Mouse (Mus musculus) intestine, embryonic 14.5 days (tissue): ENCODE data around the gene Tmem171. TPM values are rescaled to one million over a fixed set of nuclear protein-coding genes. Genes with fewer than 3 reads are reported as not detected.

Source experiments
- ATAC-seq: fragments of 200-750 bp; cut with Nextera tagmentation; replicated peaks from 2 replicates; pipeline ENCODE4 v1.8.0; 2017; ENCODE audit warnings: low read depth, moderate number of reproducible peaks, moderate TSS enrichment, moderate library complexity; ENCODE audit not compliant: low FRiP score, low TSS enrichment
- DNase-seq: peaks from one replicate; pipeline ENCODE4 v3.0.0-alpha.2; 2018; ENCODE audit warnings: low spot score
- H3K27ac ChIP-seq: fragments of 300-500 bp; sonication (generic); 2 replicates; pipeline ENCODE4 v1.5.1; 2014; ENCODE audit warnings: low read depth, mild to moderate bottlenecking, control low read depth
- H3K27me3 ChIP-seq: fragments of 300-500 bp; sonication (generic); replicated peaks from 2 replicates; pipeline ENCODE4 v1.6.1; 2014; ENCODE audit warnings: low read length, control low read depth; ENCODE audit not compliant: control insufficient read depth, insufficient read depth
- H3K36me3 ChIP-seq: fragments of 300-500 bp; sonication (generic); 2 replicates; pipeline ENCODE4 v1.6.1; 2014; ENCODE audit warnings: low read length, control low read depth; ENCODE audit not compliant: control insufficient read depth, insufficient read depth
- H3K4me1 ChIP-seq: fragments of 300-500 bp; sonication (generic); replicated peaks from 2 replicates; pipeline ENCODE4 v1.6.1; 2014; ENCODE audit warnings: low read length, control low read depth, mixed read lengths; ENCODE audit not compliant: control insufficient read depth, insufficient read depth
- H3K4me2 ChIP-seq: fragments of 300-500 bp; sonication (generic); 2 replicates; pipeline ENCODE4 v1.6.1; 2014; ENCODE audit warnings: low read length
- H3K4me3 ChIP-seq: fragments of 300-500 bp; sonication (generic); 2 replicates; pipeline ENCODE4 v1.5.1; 2014; ENCODE audit warnings: low read depth, low read length, control low read depth, mixed read lengths
- H3K9ac ChIP-seq: fragments of 300-500 bp; sonication (generic); 2 replicates; pipeline ENCODE4 v1.6.1; 2014; ENCODE audit warnings: mild to moderate bottlenecking, low read length
- H3K9me3 ChIP-seq: fragments of 300-500 bp; sonication (generic); 2 replicates; pipeline ENCODE4 v1.6.1; 2016; ENCODE audit warnings: low read length, control low read depth; ENCODE audit not compliant: control insufficient read depth
- WGBS: fragments of 180-500 bp; shearing (Covaris S2); extraction: QIAGEN DNeasy Blood & Tissue Kit; methylation state at CpG from one replicate; pipeline ENCODE4 v1.1.7; 2014; 5-methylcytosine and 5-hydroxymethylcytosine counted together
- polyA plus RNA-seq: library from polyadenylated mRNA; unstranded; fragments of >200 nt; fragmentation: Nextera tagmentation; extraction: Ambion mirVana; gene quantifications from 2 replicates; pipeline ENCODE4 v1.2.1, GENCODE M21; 2014

Tmem171 gene
- polyA plus RNA-seq, 1 experiment from 2014 or later = 18.1 TPM

DNA sequence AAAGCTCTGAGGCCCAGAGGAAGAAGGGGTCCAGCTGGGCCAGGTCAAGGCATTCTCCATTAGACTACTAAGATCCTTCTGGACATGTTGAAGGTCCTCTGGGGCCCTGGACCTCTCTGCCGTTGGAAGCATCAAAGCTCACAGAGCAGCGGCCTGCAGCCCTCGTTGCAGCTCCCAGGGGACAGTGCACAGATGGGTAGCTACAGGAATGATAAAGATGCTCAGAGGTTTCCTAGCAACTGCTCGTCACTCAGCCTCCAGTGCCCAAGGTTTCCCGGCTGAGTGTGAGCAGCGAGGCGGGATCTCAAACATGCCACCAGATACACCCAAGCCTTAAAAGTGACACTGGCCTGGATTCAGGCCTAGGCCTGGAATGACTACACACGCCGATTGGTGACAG lies 6.7 kb downstream of the Tmem171 start:
- Histone ChIP-seq H3K4me2 (no peak overlapping the region), H3K9ac (no peak overlapping the region), H3K27ac (no peak overlapping the region), H3K4me3 (no peak overlapping the region), H3K27me3 (no peaks in the 10 kb centered on the region), H3K9me3 (no peaks in the 10 kb centered on the region), H3K4me1 (no peaks in the 10 kb centered on the region; the same call in 1 of the 2 replicates), H3K36me3 (no peaks in the 10 kb centered on the region)
- ATAC-seq = no peak
- 67% methylated on average over 9 of the region's 9 CpGs for WGBS
- peak; percentile 40 for DNase-seq

- Histone ChIP-seq H3K36me3 (no peaks in the 10 kb centered on the region), H3K4me1 (peaks cover 8% of the 10 kb centered on the region), H3K4me3 (no peak overlapping the region), H3K9ac (no peak overlapping the region), H3K27ac (peak overlapping the region; percentile 77), H3K9me3 (no peaks in the 10 kb centered on the region), H3K27me3 (no peaks in the 10 kb centered on the region), H3K4me2 (no peak overlapping the region)
- DNase-seq (peak; percentile 51), ATAC-seq (peak; percentile 18)
- whole genome bisulfite sequencing = 53% methylated on average over 9 of the region's 9 CpGs
Measured at GRCm38 (mm10) chr13:98684144-98684900, 10.3 kb downstream of the Tmem171 start.

DNA sequence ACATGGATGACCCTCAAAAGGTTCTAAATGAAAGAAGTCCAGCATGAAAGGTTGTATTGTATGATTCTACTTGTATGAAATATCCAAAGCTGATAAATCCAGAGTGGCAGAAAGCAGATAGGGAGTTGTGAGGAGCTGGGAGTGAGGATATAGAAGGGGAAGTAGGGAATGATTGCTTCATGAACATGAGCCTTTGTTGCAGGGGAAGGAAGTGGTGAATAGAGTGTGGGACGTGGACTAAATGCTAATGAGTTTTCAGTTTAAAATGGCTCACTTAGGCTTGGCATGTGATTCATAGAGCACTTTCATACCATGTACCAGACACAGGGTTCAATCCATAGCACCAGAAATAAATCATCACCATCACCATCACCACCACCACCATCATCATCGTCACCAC lies 11.2 kb downstream of the Tmem171 start:
- DNase-seq (no peak), ATAC-seq (no peak)
- WGBS = 88% methylated on average over 2 of the region's 2 CpGs
- Histone ChIP-seq H3K9ac (no peak overlapping the region), H3K27me3 (no peaks in the 10 kb centered on the region), H3K9me3 (no peaks in the 10 kb centered on the region), H3K27ac (no peak overlapping the region), H3K4me3 (no peak overlapping the region), H3K4me2 (no peak overlapping the region), H3K4me1 (peaks cover 8% of the 10 kb centered on the region), H3K36me3 (no peaks in the 10 kb centered on the region)

- WGBS = 48% methylated on average over 5 of the region's 5 CpGs
- DNase-seq (peak; percentile 51), ATAC-seq (no peak)
- Histone ChIP-seq H3K9ac (no peak overlapping the region), H3K4me2 (no peak overlapping the region), H3K36me3 (no peaks in the 10 kb centered on the region), H3K27me3 (no peaks in the 10 kb centered on the region), H3K4me3 (no peak overlapping the region), H3K9me3 (no peaks in the 10 kb centered on the region), H3K4me1 (peaks cover 8% of the 10 kb centered on the region), H3K27ac (no peak overlapping the region)
Measured at GRCm38 (mm10) chr13:98680470-98681060, 14.1 kb downstream of the Tmem171 start.

DNA sequence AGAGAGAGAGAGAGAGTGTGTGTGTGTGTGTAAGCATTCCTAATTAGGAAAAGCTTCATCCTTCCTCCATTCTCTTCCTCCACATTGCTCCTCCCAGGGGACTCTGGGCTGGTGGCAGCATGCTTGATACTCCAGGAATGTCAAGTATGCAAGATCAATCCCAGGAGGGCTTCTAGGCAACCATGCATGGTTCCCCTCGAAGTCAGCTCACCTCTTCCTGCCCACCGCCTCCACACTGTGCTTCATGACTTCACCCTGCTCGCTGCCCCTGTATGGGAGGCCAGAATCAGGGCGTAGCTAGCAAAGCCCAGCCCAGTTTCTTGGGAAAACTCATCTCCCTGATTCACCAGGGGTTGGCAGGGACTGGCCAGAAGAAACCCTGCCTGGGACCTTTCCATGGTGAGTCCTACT lies 15.0 kb downstream of the Tmem171 start:
- Histone ChIP-seq H3K4me3 (no peak overlapping the region), H3K4me1 (peaks cover 8% of the 10 kb centered on the region), H3K36me3 (no peaks in the 10 kb centered on the region), H3K27me3 (no peaks in the 10 kb centered on the region), H3K4me2 (no peak overlapping the region), H3K9ac (no peak overlapping the region), H3K27ac (no peak overlapping the region), H3K9me3 (no peaks in the 10 kb centered on the region)
- ATAC-seq (0 out of 2 replicates have a peak, but pooled peaks have one; percentile 44), DNase-seq (peak; percentile 53)
- 26% methylated on average over 4 of the region's 4 CpGs for WGBS

DNA sequence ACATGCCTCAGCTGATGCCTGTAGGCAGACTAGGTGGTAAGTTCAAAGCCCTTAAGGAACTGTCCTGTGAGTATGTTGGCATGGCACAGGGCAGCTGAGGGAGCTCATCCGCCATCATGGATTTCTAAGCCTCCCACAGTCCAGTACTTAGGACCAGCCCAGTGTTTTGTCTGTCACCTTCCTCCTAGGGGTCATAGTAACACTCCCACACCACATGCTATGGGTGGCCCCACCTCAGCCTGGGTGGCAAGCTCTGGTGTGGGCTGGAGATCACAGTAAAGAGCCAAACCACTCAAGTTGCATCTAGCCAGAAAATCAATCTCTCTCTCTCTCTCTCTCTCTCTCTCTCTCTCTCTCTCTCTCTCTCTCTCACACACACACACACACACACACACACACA lies 15.4 kb downstream of the Tmem171 start:
- ATAC-seq = no peak
- Histone ChIP-seq H3K4me2 (no peak overlapping the region), H3K9me3 (no peaks in the 10 kb centered on the region), H3K27ac (no peak overlapping the region), H3K36me3 (no peaks in the 10 kb centered on the region), H3K4me1 (peaks cover 8% of the 10 kb centered on the region), H3K27me3 (no peaks in the 10 kb centered on the region), H3K4me3 (no peak overlapping the region), H3K9ac (no peak overlapping the region)
- peak; percentile 45 for DNase-seq
- 94% methylated on average over 1 of the region's 1 CpGs for WGBS

DNA sequence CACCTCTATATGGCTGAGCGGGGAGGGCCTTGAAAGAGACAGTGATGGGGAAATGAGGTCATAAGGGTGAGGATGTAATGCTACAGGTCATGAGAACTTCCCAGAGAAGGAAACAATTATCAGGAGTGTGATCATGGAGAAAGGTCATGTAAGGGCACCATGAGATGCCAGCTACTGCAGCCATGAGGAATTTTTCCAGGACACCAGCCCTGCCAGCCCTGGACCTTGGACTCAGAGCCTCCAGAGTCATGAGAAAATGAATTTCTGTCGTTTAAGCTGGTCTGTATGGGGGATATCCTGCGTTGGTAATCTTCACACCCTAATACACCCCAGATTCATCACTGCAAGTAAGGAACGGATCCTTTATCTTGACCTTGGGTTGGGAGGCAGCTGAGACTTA lies 20.7 kb downstream of the Tmem171 start:
- WGBS = 63% methylated on average over 4 of the region's 4 CpGs
- ATAC-seq = no peak
- no peak overlapping the region for H3K4me3 ChIP-seq
- H3K4me2 ChIP-seq = no peak overlapping the region
- no peaks in the 10 kb centered on the region for H3K36me3 ChIP-seq
- H3K9ac ChIP-seq = no peak overlapping the region
- no peak overlapping the region for H3K27ac ChIP-seq
- H3K27me3 ChIP-seq = no peaks in the 10 kb centered on the region
- H3K4me1 ChIP-seq = no peaks in the 10 kb centered on the region
- no peak for DNase-seq
- no peaks in the 10 kb centered on the region for H3K9me3 ChIP-seq

DNA sequence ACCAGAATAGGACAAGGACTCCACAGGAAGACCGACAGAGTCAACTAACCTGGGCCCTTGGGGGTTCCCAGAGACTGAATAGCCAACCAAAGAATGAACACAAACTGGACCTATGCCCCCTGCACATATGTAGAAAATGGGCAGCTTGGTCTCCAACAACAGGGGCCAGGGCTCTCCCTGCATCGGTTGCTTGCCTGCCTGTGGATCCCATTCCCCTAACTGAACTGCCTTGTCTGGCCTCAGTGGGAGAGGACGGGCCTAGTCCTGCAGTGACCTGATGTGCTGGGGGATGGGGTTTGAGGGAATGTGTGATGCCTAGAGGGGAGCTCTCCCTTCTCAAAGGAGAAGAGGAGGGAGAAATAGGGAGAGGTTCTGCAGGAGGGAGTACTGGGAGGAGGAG lies 25.3 kb downstream of the Tmem171 start:
- Histone ChIP-seq H3K4me1 (0 out of 2 replicates have a peak, but pooled peaks cover 3% of the 10 kb centered on the region), H3K9me3 (no peaks in the 10 kb centered on the region), H3K4me2 (no peak overlapping the region), H3K9ac (no peak overlapping the region), H3K27me3 (no peaks in the 10 kb centered on the region), H3K4me3 (no peak overlapping the region), H3K27ac (no peak overlapping the region), H3K36me3 (no peaks in the 10 kb centered on the region)
- WGBS = 81% methylated on average over 3 of the region's 3 CpGs
- DNase-seq (peak; percentile 39), ATAC-seq (no peak)

GRCm38 (mm10) chr13:98667316-98667715 lies 27.3 kb downstream of the Tmem171 start:
- ATAC-seq = 0 out of 2 replicates have a peak, but pooled peaks have one; percentile 55
- H3K4me2 ChIP-seq = no peak overlapping the region
- DNase-seq = peak; percentile 55

More at GRCm38 (mm10) chr13:98667316-98667715, 27.3 kb downstream of the Tmem171 start:
- Histone ChIP-seq H3K4me3 (no peak overlapping the region), H3K4me1 (0 out of 2 replicates have a peak, but pooled peaks cover 3% of the 10 kb centered on the region), H3K36me3 (no peaks in the 10 kb centered on the region), H3K27ac (no peak overlapping the region), H3K27me3 (no peaks in the 10 kb centered on the region), H3K9me3 (no peaks in the 10 kb centered on the region), H3K9ac (no peak overlapping the region)
- WGBS = 64% methylated on average over 3 of the region's 3 CpGs
